Mouse (Mus musculus): Measurements from ENCODE around the gene Crisp2. TPM values are rescaled to one million over a fixed set of nuclear protein-coding genes. Genes with fewer than 3 reads are reported as not detected.
"Not testable (repeated sequence)": the region's sequence is repeated elsewhere in the genome, so short reads cannot be mapped to it uniquely, and the experiment has no call there.

The Crisp2 gene
- polyA plus RNA-seq, 1 experiment from 2014 or later, result not detected

GRCm38 (mm10) chr17:40731724-40732123 is 75.1 kb downstream of the Crisp2 start:
- WGBS, result 71% methylated on average over 4 of the region's 4 CpGs
- Histone ChIP-seq H3K9ac (ENCODE audit: low read depth, low read length) (no peak overlapping the region), H3K36me3 (ENCODE audit: control insufficient read depth, insufficient read depth, low read length) (no peaks in the 10 kb centered on the region), H3K4me3 (ENCODE audit: low read depth, low read length) (no peak overlapping the region), H3K4me1 (replicated peaks; ENCODE audit: control insufficient read depth, insufficient read depth, low read length) (no peaks in the 10 kb centered on the region), H3K27ac (ENCODE audit: low read depth, low read length) (no peak overlapping the region), H3K9me3 (ENCODE audit: control insufficient read depth, low read length) (no peaks in the 10 kb centered on the region), H3K27me3 (ENCODE audit: control insufficient read depth, insufficient read depth, low read length) (no peaks in the 10 kb centered on the region), H3K4me2 (replicated peaks; ENCODE audit: low read depth, low read length) (no peak overlapping the region)
- DNase-seq (ENCODE audit: low spot score) (no peak), ATAC-seq (ENCODE audit: low FRiP score) (no peak)

GRCm38 (mm10) chr17:40731296-40731695 is 75.5 kb downstream of the Crisp2 start:
- H3K36me3 ChIP-seq (ENCODE audit: control insufficient read depth, insufficient read depth, low read length), result no peaks in the 10 kb centered on the region
- ATAC-seq (ENCODE audit: low FRiP score) (no peak), DNase-seq (ENCODE audit: low spot score) (no peak)
- no peak overlapping the region for H3K27ac ChIP-seq (ENCODE audit: low read depth, low read length)
- 76% methylated on average over 2 of the region's 2 CpGs for WGBS
- H3K9me3 ChIP-seq (ENCODE audit: control insufficient read depth, low read length), result no peaks in the 10 kb centered on the region
- H3K27me3 ChIP-seq (ENCODE audit: control insufficient read depth, insufficient read depth, low read length), result no peaks in the 10 kb centered on the region
- H3K9ac ChIP-seq (ENCODE audit: low read depth, low read length), result no peak overlapping the region
- H3K4me3 ChIP-seq (ENCODE audit: low read depth, low read length), result no peak overlapping the region
- H3K4me2 ChIP-seq (replicated peaks; ENCODE audit: low read depth, low read length), result no peak overlapping the region
- H3K4me1 ChIP-seq (replicated peaks; ENCODE audit: control insufficient read depth, insufficient read depth, low read length), result no peaks in the 10 kb centered on the region

GRCm38 (mm10) chr17:40726820-40727219 is 80.0 kb downstream of the Crisp2 start, which contains the start of gene Esp1:
Gene Esp1 (plus strand): TSS chr17:40727120.
- 89% methylated on average over 2 of the region's 2 CpGs for WGBS
- no peak for ATAC-seq (ENCODE audit: low FRiP score)
- no peaks in the 10 kb centered on the region for H3K9me3 ChIP-seq (ENCODE audit: control insufficient read depth, low read length)

GRCm38 (mm10) chr17:40717055-40717454 is 89.7 kb downstream of the Crisp2 start:
- H3K9ac ChIP-seq (ENCODE audit: low read depth, low read length); H3K27ac ChIP-seq (ENCODE audit: low read depth, low read length); ATAC-seq (ENCODE audit: low FRiP score); H3K36me3 ChIP-seq (ENCODE audit: control insufficient read depth, insufficient read depth, low read length); H3K9me3 ChIP-seq (ENCODE audit: control insufficient read depth, low read length); H3K4me3 ChIP-seq (ENCODE audit: low read depth, low read length); DNase-seq (ENCODE audit: low spot score); H3K27me3 ChIP-seq (ENCODE audit: control insufficient read depth, insufficient read depth, low read length); H3K4me2 ChIP-seq (replicated peaks; ENCODE audit: low read depth, low read length); H3K4me1 ChIP-seq (replicated peaks; ENCODE audit: control insufficient read depth, insufficient read depth, low read length): not testable (repeated sequence)

More at GRCm38 (mm10) chr17:40726820-40727219, 80.0 kb downstream of the Crisp2 start, which contains the start of gene Esp1:
- Histone ChIP-seq H3K27ac (ENCODE audit: low read depth, low read length) (no peak within 1 kb of the TSS), H3K36me3 (ENCODE audit: control insufficient read depth, insufficient read depth, low read length) (no peaks in the 10 kb centered on the region), H3K4me1 (replicated peaks; ENCODE audit: control insufficient read depth, insufficient read depth, low read length) (no peaks in the 10 kb centered on the region), H3K9ac (ENCODE audit: low read depth, low read length) (no peak within 1 kb of the TSS), H3K4me3 (ENCODE audit: low read depth, low read length) (no peak within 1 kb of the TSS), H3K27me3 (ENCODE audit: control insufficient read depth, insufficient read depth, low read length) (no peaks in the 10 kb centered on the region), H3K4me2 (replicated peaks; ENCODE audit: low read depth, low read length) (no peak within 1 kb of the TSS)
- DNase-seq (ENCODE audit: low spot score), result no peak

GRCm38 (mm10) chr17:40716273-40716672 is 90.5 kb downstream of the Crisp2 start:
- H3K9me3 ChIP-seq (ENCODE audit: control insufficient read depth, low read length), result no peaks in the 10 kb centered on the region

More at GRCm38 (mm10) chr17:40716273-40716672, 90.5 kb downstream of the Crisp2 start:
- no peak for DNase-seq (ENCODE audit: low spot score)
- H3K4me1 ChIP-seq (replicated peaks; ENCODE audit: control insufficient read depth, insufficient read depth, low read length), result no peaks in the 10 kb centered on the region
- no peak overlapping the region for H3K4me3 ChIP-seq (ENCODE audit: low read depth, low read length)
- no peak for ATAC-seq (ENCODE audit: low FRiP score)
- no peak overlapping the region for H3K27ac ChIP-seq (ENCODE audit: low read depth, low read length)
- H3K9ac ChIP-seq (ENCODE audit: low read depth, low read length), result no peak overlapping the region
- no peaks in the 10 kb centered on the region for H3K27me3 ChIP-seq (ENCODE audit: control insufficient read depth, insufficient read depth, low read length)
- H3K4me2 ChIP-seq (replicated peaks; ENCODE audit: low read depth, low read length), result no peak overlapping the region
- no peaks in the 10 kb centered on the region for H3K36me3 ChIP-seq (ENCODE audit: control insufficient read depth, insufficient read depth, low read length)

Other genes starting within 250 kb of the Crisp2 start
- gene Esp6, start 245.5 kb downstream of the Crisp2 start, polyA plus RNA-seq (2014; fragmentation: Nextera tagmentation; extraction: Ambion mirVana), result not detected in 2 replicates
- not detected in 2 replicates for gene Esp4, start 208.4 kb downstream of the Crisp2 start, polyA plus RNA-seq (2014; fragmentation: Nextera tagmentation; extraction: Ambion mirVana)
- gene Esp3, start 174.9 kb downstream of the Crisp2 start, polyA plus RNA-seq (2014; fragmentation: Nextera tagmentation; extraction: Ambion mirVana), result not detected in 2 replicates
- not detected in 2 replicates for gene Esp1, start 79.9 kb downstream of the Crisp2 start, polyA plus RNA-seq (2014; fragmentation: Nextera tagmentation; extraction: Ambion mirVana)
- gene Rhag, start 4.1 kb upstream of the Crisp2 start, polyA plus RNA-seq (2014; fragmentation: Nextera tagmentation; extraction: Ambion mirVana), result 7.7 and 8.0 TPM in 2 replicates
- gene 9130008F23Rik, start 73.6 kb upstream of the Crisp2 start, polyA plus RNA-seq (2014; fragmentation: Nextera tagmentation; extraction: Ambion mirVana), result 0.90 and 1.7 TPM in 2 replicates
- gene Glyatl3, start 107.3 kb upstream of the Crisp2 start, polyA plus RNA-seq (2014; fragmentation: Nextera tagmentation; extraction: Ambion mirVana), result not detected in 2 replicates
- 29.4 and 33.0 TPM in 2 replicates for gene Mut, start 127.7 kb upstream of the Crisp2 start, polyA plus RNA-seq (2014; fragmentation: Nextera tagmentation; extraction: Ambion mirVana)
- gene Cenpq, start 128.0 kb upstream of the Crisp2 start, polyA plus RNA-seq (2014; fragmentation: Nextera tagmentation; extraction: Ambion mirVana), result 31.0 and 35.2 TPM in 2 replicates

Data from hindbrain, embryonic 11.5 days (tissue).